Comparison of ENCODE assay signal across 31 mouse cellular contexts in genomic region chr8:103699016-103699520, GRCm38 (mm10).
A peak's percentile ranks its signal among the peaks of the same experiment; 100 is the strongest.
DNase-seq lines count a peak whose midpoint lies in the region; ATAC-seq lines count a peak whose summit lies in the region.
"Had no signal": no experiment of that assay in that cellular context is flagged by ENCODE, and none has a peak within 500 bp of the region (broad histone marks: within the 10 kb centered on the region; RNA-seq: fewer than 3 reads in every experiment).

No protein-coding gene starts in this region.

- DNase-seq in heart, adult 11 months, result peak; percentile 92
- peak; percentile 21 to 54 for DNase-seq in heart, adult 9 months (ENCODE audit: low spot score in 2 of 2)
- DNase-seq in heart, postnatal 10 days, result no peak
- peak; percentile 7 for DNase-seq in lung, postnatal 36 days
- DNase-seq in lung, adult 18-20 months, result no peak
- DNase-seq: adrenal gland, adult 2 months; adrenal gland, postnatal 14 days; B cell, adult 2 months; cerebellum, adult 11-12 months; cerebellum, adult 8-10 months; cerebellum, postnatal 10 days; cerebellum, postnatal 36 days; embryo, embryonic 11 days; gastrocnemius, adult 2 months; gastrocnemius, postnatal 14 days; kidney, adult 2 months had no signal

- 0 out of 2 replicates have a peak, but pooled peaks cover 2% of the 10 kb centered on the region for H3K9me3 ChIP-seq in heart, embryonic 11.5 days (replicated peaks; ENCODE audit: control insufficient read depth, low read length)
- H3K9me3 ChIP-seq in hindbrain, embryonic 12.5 days (replicated peaks), result no peaks in the 10 kb centered on the region
- H3K9me3 ChIP-seq: embryonic facial prominence, embryonic 13.5 days; forebrain, embryonic 10.5 days; forebrain, embryonic 13.5 days; heart, embryonic 12.5 days; heart, embryonic 15.5 days; hindbrain, embryonic 15.5 days had no signal

- no peaks in the 10 kb centered on the region for H3K27me3 ChIP-seq in heart, embryonic 11.5 days (ENCODE audit: control insufficient read depth, insufficient read depth, low read length)
- H3K27me3 ChIP-seq in hindbrain, embryonic 12.5 days, result no peaks in the 10 kb centered on the region
- H3K27me3 ChIP-seq: CH12.LX; embryonic facial prominence, embryonic 13.5 days; forebrain, embryonic 13.5 days; heart, embryonic 12.5 days; heart, embryonic 15.5 days; hindbrain, embryonic 15.5 days had no signal

- intact Hi-C loops in heart, postnatal 10 days (cut with DNase I), result no loop called here

- H3K4me2 ChIP-seq in heart, embryonic 11.5 days, result no peak overlapping the region
- H3K4me2 ChIP-seq in hindbrain, embryonic 12.5 days (replicated peaks), result no peak overlapping the region
- H3K4me2 ChIP-seq: embryonic facial prominence, embryonic 13.5 days; forebrain, embryonic 13.5 days; heart, embryonic 12.5 days; heart, embryonic 15.5 days; hindbrain, embryonic 15.5 days had no signal

- 79% methylated on average over 1 of the region's 1 CpGs for WGBS in heart, embryonic 11.5 days (ENCODE audit: insufficient replicate concordance)
- WGBS in hindbrain, embryonic 12.5 days, result 86% methylated on average over 1 of the region's 1 CpGs

- no peak overlapping the region for H3K9ac ChIP-seq in heart, embryonic 11.5 days (ENCODE audit: low read depth, low read length)
- H3K9ac ChIP-seq in hindbrain, embryonic 12.5 days, result no peak overlapping the region
- H3K9ac ChIP-seq: embryonic facial prominence, embryonic 13.5 days; forebrain, embryonic 13.5 days; heart, embryonic 12.5 days; heart, embryonic 15.5 days; hindbrain, embryonic 15.5 days had no signal

- no peak overlapping the region for H3K27ac ChIP-seq in heart, embryonic 11.5 days (ENCODE audit: low read depth, low read length)
- no peak overlapping the region for H3K27ac ChIP-seq in hindbrain, embryonic 12.5 days
- H3K27ac ChIP-seq: embryonic facial prominence, embryonic 10.5 days; embryonic facial prominence, embryonic 13.5 days; forebrain, embryonic 10.5 days; forebrain, embryonic 13.5 days; gastrocnemius, adult 2 months; heart, embryonic 15.5 days; hindbrain, embryonic 15.5 days had no signal

- H3K36me3 ChIP-seq in heart, embryonic 11.5 days (ENCODE audit: control insufficient read depth, insufficient read depth, low read length), result no peaks in the 10 kb centered on the region
- H3K36me3 ChIP-seq in hindbrain, embryonic 12.5 days, result no peaks in the 10 kb centered on the region
- H3K36me3 ChIP-seq: embryonic facial prominence, embryonic 10.5 days; embryonic facial prominence, embryonic 13.5 days; forebrain, embryonic 10.5 days; G1E; heart, embryonic 12.5 days; heart, embryonic 15.5 days; hindbrain, embryonic 15.5 days had no signal

- no peak for ATAC-seq in heart, embryonic 11.5 days (replicated peaks; ENCODE audit: insufficient number of reproducible peaks, low FRiP score, low TSS enrichment)
- no peak for ATAC-seq in hindbrain, embryonic 12.5 days (ENCODE audit: low FRiP score)
- ATAC-seq: forebrain, embryonic 13.5 days; forebrain, embryonic 16.5 days; intestine, postnatal 0 days; Patski had no signal

- no peak overlapping the region for H3K4me3 ChIP-seq in heart, embryonic 11.5 days (ENCODE audit: low read depth, low read length)
- no peak overlapping the region for H3K4me3 ChIP-seq in hindbrain, embryonic 12.5 days
- H3K4me3 ChIP-seq: embryonic facial prominence, embryonic 10.5 days; embryonic facial prominence, embryonic 13.5 days; erythroblast, embryonic 14.5 days; forebrain, embryonic 10.5 days; forebrain, embryonic 13.5 days; gastrocnemius, adult 2 months; heart, embryonic 12.5 days; heart, embryonic 15.5 days; hindbrain, embryonic 15.5 days had no signal

- H3K4me1 ChIP-seq in heart, embryonic 11.5 days (ENCODE audit: control insufficient read depth, insufficient read depth, low read length), result no peaks in the 10 kb centered on the region
- no peaks in the 10 kb centered on the region for H3K4me1 ChIP-seq in hindbrain, embryonic 12.5 days
- H3K4me1 ChIP-seq: forebrain, embryonic 10.5 days; forebrain, embryonic 13.5 days; heart, embryonic 12.5 days; heart, embryonic 15.5 days; hindbrain, embryonic 15.5 days had no signal

Comparison
In these comparisons a context has a peak if more than half of its experiments do, and no peak if none do; other contexts are left out.
1. DNase-seq: peak in heart, adult 11 months (single experiment), heart, adult 9 months (2 of 2) and lung, postnatal 36 days (single experiment); none in heart, postnatal 10 days (0 of 2) and lung, adult 18-20 months (0 of 2).